Comparison of ENCODE assay signal across 15 mouse cellular contexts in genomic region chr1:141464576-141464975, GRCm38 (mm10).
"Had no signal": no experiment of that assay in that cellular context is flagged by ENCODE, and none has a peak within 500 bp of the region (broad histone marks: within the 10 kb centered on the region; RNA-seq: fewer than 3 reads in every experiment).

No protein-coding gene starts in this region.

- H3K9me3 ChIP-seq: limb, embryonic 15.5 days; liver, embryonic 12.5 days; megakaryocyte, embryonic 14.5 days; midbrain, embryonic 13.5 days; neural tube, embryonic 15.5 days had no signal

- ATAC-seq: liver, embryonic 12.5 days; midbrain, embryonic 13.5 days had no signal

- H3K4me3 ChIP-seq: limb, embryonic 15.5 days; liver, embryonic 12.5 days; megakaryocyte, embryonic 14.5 days; midbrain, embryonic 13.5 days; myocyte; neural tube, embryonic 15.5 days had no signal

- H3K27me3 ChIP-seq: limb, embryonic 15.5 days; liver, embryonic 12.5 days; megakaryocyte, embryonic 14.5 days; midbrain, embryonic 13.5 days; neural tube, embryonic 15.5 days had no signal

- H3K9ac ChIP-seq: limb, embryonic 15.5 days; liver, embryonic 12.5 days; lung, embryonic 14.5 days; midbrain, embryonic 13.5 days; neural tube, embryonic 15.5 days had no signal

- H3K27ac ChIP-seq: limb, embryonic 15.5 days; liver, embryonic 12.5 days; macrophage; midbrain, embryonic 13.5 days; neural tube, embryonic 15.5 days had no signal

- DNase-seq: kidney, postnatal 25 days; layer of hippocampus, adult 9-11 months; layer of hippocampus, postnatal 36 days; lung, embryonic 14.5 days; lung, postnatal 14 days; right cerebral cortex, adult 18-20 months; right cerebral cortex, postnatal 25 days; thymus, postnatal 4 days had no signal

- H3K4me2 ChIP-seq: limb, embryonic 15.5 days; liver, embryonic 12.5 days; lung, embryonic 14.5 days; midbrain, embryonic 13.5 days; neural tube, embryonic 15.5 days had no signal

- H3K36me3 ChIP-seq: limb, embryonic 15.5 days; liver, embryonic 12.5 days; midbrain, embryonic 13.5 days; neural tube, embryonic 15.5 days had no signal

- H3K4me1 ChIP-seq: limb, embryonic 15.5 days; liver, embryonic 12.5 days; megakaryocyte, embryonic 14.5 days; midbrain, embryonic 13.5 days; neural tube, embryonic 15.5 days had no signal
